7 mouse cellular contexts compared by ENCODE assay signal in genomic region chr10:95398489-95398888, GRCm38 (mm10). TPM values are rescaled to one million over a fixed set of nuclear protein-coding genes. Genes with fewer than 3 reads are reported as not detected.
DNase-seq lines count a peak whose midpoint lies in the region; ATAC-seq and TF ChIP-seq lines count a peak whose summit lies in the region.

No protein-coding gene starts in this region.

- H3K4me3 ChIP-seq in cortical plate, adult 2 months (ENCODE audit: insufficient read depth, low read length), result peak overlapping the region; percentile 24; the same call in 1 of the 2 replicates
- peak overlapping the region; percentile 40 to 46 for H3K4me3 ChIP-seq in heart, embryonic 14.5 days (ENCODE audit: control insufficient read depth in 1 of 2, insufficient read depth in 1 of 2, low read depth in 1 of 2, low read length in 2 of 2)
- H3K4me3 ChIP-seq in liver, embryonic 11.5 days (ENCODE audit: low read depth, low read length), result no peak overlapping the region; the same call in 1 of the 2 replicates
- peak overlapping the region; percentile 27 for H3K4me3 ChIP-seq in olfactory bulb, adult 2 months (ENCODE audit: insufficient read depth, low read depth, low read length)

- H3K27me3 ChIP-seq in heart, embryonic 14.5 days (ENCODE audit: control insufficient read depth, insufficient read depth, low read length), result no peaks in the 10 kb centered on the region
- peaks cover 20% of the 10 kb centered on the region for H3K27me3 ChIP-seq in liver, embryonic 11.5 days (replicated peaks; ENCODE audit: control insufficient read depth, insufficient read depth, low read length)

- WGBS in heart, embryonic 14.5 days, result under 1% methylated on average over 15 of the region's 18 CpGs
- 4% methylated on average over 18 of the region's 18 CpGs for WGBS in liver, embryonic 11.5 days
- WGBS in olfactory bulb, adult 2 months, result 11% methylated on average over 18 of the region's 18 CpGs

- DNase-seq in ES-CJ7 (ENCODE audit: low read depth, low spot score), result peak; percentile 50
- no peak for DNase-seq in liver, embryonic 11.5 days (ENCODE audit: low spot score)
- DNase-seq in urinary bladder, postnatal 10 days (ENCODE audit: low spot score), result no peak
- no peak for DNase-seq in frontal cortex, adult 2 months (ENCODE audit: extremely low spot score in 1 of 2, low spot score in 1 of 2)

- H3K27ac ChIP-seq in cortical plate, adult 2 months (ENCODE audit: insufficient read depth, low read length), result no peak overlapping the region
- no peak overlapping the region for H3K27ac ChIP-seq in heart, embryonic 14.5 days (replicated peaks in 1 of 2; ENCODE audit: control insufficient read depth in 1 of 2, insufficient read depth in 1 of 2, low read depth in 2 of 2, low read length in 2 of 2)
- H3K27ac ChIP-seq in liver, embryonic 11.5 days (ENCODE audit: low read depth, low read length), result no peak overlapping the region
- H3K27ac ChIP-seq in olfactory bulb, adult 2 months (ENCODE audit: insufficient read depth, low read depth, low read length), result no peak overlapping the region

- no peaks in the 10 kb centered on the region for H3K9me3 ChIP-seq in heart, embryonic 14.5 days (ENCODE audit: control insufficient read depth, low read length)
- no peaks in the 10 kb centered on the region for H3K9me3 ChIP-seq in liver, embryonic 11.5 days (ENCODE audit: control insufficient read depth, low read length)

- peak overlapping the region; percentile 81 for H3K4me2 ChIP-seq in heart, embryonic 14.5 days (ENCODE audit: low read length)
- H3K4me2 ChIP-seq in liver, embryonic 11.5 days, result peak overlapping the region; percentile 24; the same call in 1 of the 2 replicates

- peak overlapping the region; percentile 67 for H3K9ac ChIP-seq in heart, embryonic 14.5 days (ENCODE audit: low read length)
- no peak overlapping the region for H3K9ac ChIP-seq in liver, embryonic 11.5 days (ENCODE audit: low read depth, low read length)

- H3K36me3 ChIP-seq in heart, embryonic 14.5 days (ENCODE audit: control insufficient read depth, insufficient read depth, low read length), result no peaks in the 10 kb centered on the region
- no peaks in the 10 kb centered on the region for H3K36me3 ChIP-seq in liver, embryonic 11.5 days (ENCODE audit: control insufficient read depth, insufficient read depth, low read length)

- no peak for TF ChIP-seq POLR2A in cortical plate, adult 2 months (IDR thresholded peaks at IDR 0.05; ENCODE audit: extremely low read depth, insufficient read depth, low read length)
- TF ChIP-seq POLR2A in olfactory bulb, adult 2 months (IDR thresholded peaks at IDR 0.05; ENCODE audit: insufficient read depth, low read depth, low read length), result no peak

- no peak; the same call in 1 of the 2 replicates for ATAC-seq in heart, embryonic 14.5 days (ENCODE audit: insufficient number of reproducible peaks, insufficient read depth, low FRiP score, low read depth)
- no peak for ATAC-seq in liver, embryonic 11.5 days (replicated peaks; ENCODE audit: low FRiP score)

- no peaks in the 10 kb centered on the region for H3K4me1 ChIP-seq in cortical plate, adult 2 months (ENCODE audit: control insufficient read depth, insufficient read depth, low read length)
- H3K4me1 ChIP-seq in heart, embryonic 14.5 days (ENCODE audit: control insufficient read depth in 2 of 2, insufficient read depth in 2 of 2, low read length in 2 of 2), result peaks cover 2 to 8% of the 10 kb centered on the region in 2 experiments; a peak in 3 of 4 replicates
- no peaks in the 10 kb centered on the region for H3K4me1 ChIP-seq in liver, embryonic 11.5 days (replicated peaks; ENCODE audit: control insufficient read depth, insufficient read depth, low read length)
- peaks cover 7% of the 10 kb centered on the region for H3K4me1 ChIP-seq in olfactory bulb, adult 2 months (ENCODE audit: control insufficient read depth, insufficient read depth, low read length)

- TF ChIP-seq CTCF in cortical plate, adult 2 months (IDR thresholded peaks at IDR 0.05; ENCODE audit: extremely low read depth, insufficient read depth, low read length), result no peak
- TF ChIP-seq CTCF in olfactory bulb, adult 2 months (IDR thresholded peaks at IDR 0.05; ENCODE audit: insufficient read depth, low read depth, low read length), result no peak

RNA-seq across cellular contexts. Expression of gene Socs2, which starts 18.5 kb away (rescaled TPM):
- polyA plus RNA-seq in cortical plate, adult 2 months (2012; rRNA removed), result 22.8 and 23.7 TPM in 2 replicates
- 46.1 and 48.6 TPM in 2 replicates for polyA plus RNA-seq in heart, embryonic 14.5 days (2014; fragmentation: Nextera tagmentation; extraction: Ambion mirVana)
- polyA plus RNA-seq in liver, embryonic 11.5 days (2014; fragmentation: Nextera tagmentation; extraction: Ambion mirVana), result 19.4 and 21.1 TPM in 2 replicates
- not detected in 2 replicates for polyA plus RNA-seq in olfactory bulb, adult 2 months (2012; ENCODE audit: insufficient read depth, insufficient read length, low replicate concordance, missing spikeins)
- 21.2 and 25.0 TPM in 2 replicates for polyA plus RNA-seq in frontal cortex, adult 2 months (2012; rRNA removed)

Comparison
In these comparisons a context has a peak if more than half of its experiments do, and no peak if none do; other contexts are left out.
1. RNA of gene Socs2, which starts 18.5 kb away (polyA plus RNA-seq): 46.1 to 48.6 TPM in heart, embryonic 14.5 days, 22.8 to 23.7 TPM in cortical plate, adult 2 months, 21.2 to 25.0 TPM in frontal cortex, adult 2 months and 19.4 to 21.1 TPM in liver, embryonic 11.5 days; not detected in olfactory bulb, adult 2 months; every median in the first group is over 10 times any median in the second.